Mouse (Mus musculus) bone marrow macrophage, adult 2 months (primary cell): Measurements from ENCODE around the gene Vkorc1l1. TPM values are rescaled to one million over a fixed set of nuclear protein-coding genes. Genes with fewer than 3 reads are reported as not detected.

Experiments
- H3K27ac ChIP-seq: 2 replicates; pipeline ENCODE4 v1.5.1; 2012; ENCODE audit warnings: low read depth, low read length; ENCODE audit not compliant: insufficient read depth
- H3K4me1 ChIP-seq: 2 replicates; pipeline ENCODE4 v1.6.1; 2012; ENCODE audit warnings: low read length; ENCODE audit not compliant: control insufficient read depth, insufficient read depth
- H3K4me3 ChIP-seq: 2 replicates; pipeline ENCODE4 v1.5.1; 2012; ENCODE audit warnings: mild to moderate bottlenecking, low read length, moderate library complexity; ENCODE audit not compliant: insufficient read depth
- CTCF ChIP-seq: IDR thresholded peaks from 2 replicates; pipeline ENCODE4 v1.5.1; 2012; ENCODE audit warnings: low read depth, mild to moderate bottlenecking, low read length, moderate library complexity
- POLR2A ChIP-seq: IDR thresholded peaks from 2 replicates; pipeline ENCODE4 v1.6.1; 2012; ENCODE audit warnings: mild to moderate bottlenecking, low read depth, low read length, borderline replicate concordance
- polyA plus RNA-seq: library from polyadenylated mRNA; stranded (reverse); fragments of >200 nt; gene quantifications from 2 replicates; pipeline ENCODE4 v1.2.4, GENCODE M21; 2012; ENCODE audit not compliant: missing spikeins, insufficient read depth, insufficient read length

Gene Vkorc1l1
- polyA plus RNA-seq, 1 experiment: 17.7 TPM

DNA sequence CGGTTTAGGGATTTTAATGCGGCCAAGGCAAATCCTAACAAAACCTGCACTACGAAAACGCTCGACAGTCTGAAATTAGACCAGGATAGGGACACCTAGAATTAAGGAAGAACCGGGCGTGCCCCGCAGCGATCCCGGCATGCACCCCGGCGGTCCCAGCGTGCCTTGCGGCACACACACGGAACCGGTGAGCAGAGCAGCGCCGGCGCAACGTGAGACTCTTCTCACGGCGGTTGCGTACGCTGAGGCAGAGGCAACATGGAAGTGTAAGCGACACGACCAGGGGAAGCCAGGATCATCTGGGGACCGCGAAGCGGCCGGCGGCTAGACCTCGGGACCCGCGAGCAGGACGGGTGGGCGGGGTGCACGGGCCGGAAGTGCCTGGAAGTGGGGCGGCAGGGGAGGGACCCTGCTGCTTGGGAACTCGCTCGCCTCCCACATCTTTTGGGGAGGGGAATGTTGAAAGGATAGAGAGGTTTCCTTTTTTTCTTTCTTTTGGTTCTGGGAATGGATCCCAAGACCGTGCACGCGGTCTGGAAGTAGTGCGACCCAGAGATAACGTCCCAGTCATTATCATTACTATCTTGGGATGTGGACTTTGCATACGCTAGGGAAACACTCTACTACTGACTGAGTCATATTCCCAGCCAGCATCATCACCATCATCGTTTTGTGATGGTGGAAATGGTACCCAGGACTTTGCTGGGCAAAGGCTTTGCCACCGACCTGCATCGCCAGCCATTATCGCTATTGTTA lies 87.5 kb downstream of the Vkorc1l1 start, which contains the start of the genes Asl and Crcp:
Gene Asl (minus strand): TSS at position 106 of the 756 bp plus-strand sequence.
Gene Crcp (plus strand): TSS at position 149 of the 756 bp plus-strand sequence.
- Histone ChIP-seq H3K4me1 (peaks cover 25% of the 10 kb centered on the region), H3K4me3 (peak within 1 kb of the TSS; percentile 81), H3K27ac (peak within 1 kb of the TSS; percentile 86)
- TF ChIP-seq CTCF (no peak), POLR2A (no peak)

- no peak overlapping the region for H3K27ac ChIP-seq
Measured at GRCm38 (mm10) chr5:130031410-130032390, 89.9 kb downstream of the Vkorc1l1 start.

DNA sequence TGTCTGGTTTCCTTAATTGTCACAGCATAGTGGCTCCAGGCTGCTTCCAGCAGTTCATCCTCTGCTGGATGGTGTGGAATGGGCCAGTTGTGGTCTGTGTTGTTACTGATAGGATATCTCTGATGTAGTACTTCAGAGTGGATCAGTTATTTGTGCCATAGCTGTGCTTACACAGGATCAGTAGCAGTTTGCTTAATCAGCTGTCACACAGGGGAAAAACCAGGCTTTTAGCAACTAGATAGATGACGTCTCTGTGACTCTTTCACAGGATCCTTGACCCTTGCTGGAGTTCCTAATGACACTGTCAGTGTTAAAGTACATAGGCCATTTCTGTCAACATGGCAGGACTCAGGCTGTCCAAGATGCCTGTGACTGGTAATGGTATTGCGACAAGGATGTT lies 92.1 kb downstream of the Vkorc1l1 start:
- no peak for TF ChIP-seq POLR2A
- no peak for TF ChIP-seq CTCF
- H3K27ac ChIP-seq: no peak overlapping the region
- no peak overlapping the region for H3K4me3 ChIP-seq
- peaks cover 24% of the 10 kb centered on the region for H3K4me1 ChIP-seq

More at GRCm38 (mm10) chr5:130031410-130032390, 89.9 kb downstream of the Vkorc1l1 start:
- TF ChIP-seq POLR2A: no peak
- Histone ChIP-seq H3K4me3 (no peak overlapping the region), H3K4me1 (peaks cover 25% of the 10 kb centered on the region)

Other genes with a start within 250 kb of the Vkorc1l1 start
- not detected in 2 replicates for gene Sept14, start 233.5 kb upstream of the Vkorc1l1 start, polyA plus RNA-seq
- 72.2 and 75.6 TPM in 2 replicates for gene Mrps17, start 226.5 kb upstream of the Vkorc1l1 start, polyA plus RNA-seq
- gene Nipsnap2, start 216.9 kb upstream of the Vkorc1l1 start, polyA plus RNA-seq: 42.7 and 46.1 TPM in 2 replicates
- 7.5 and 7.9 TPM in 2 replicates for gene Psph, start 154.5 kb upstream of the Vkorc1l1 start, polyA plus RNA-seq
- 15.4 and 20.5 TPM in 2 replicates for gene Sumf2, start 95.0 kb upstream of the Vkorc1l1 start, polyA plus RNA-seq
- 253 and 308 TPM in 2 replicates for gene Chchd2, start 54.5 kb upstream of the Vkorc1l1 start, polyA plus RNA-seq
- gene Zbed5, start 46.2 kb upstream of the Vkorc1l1 start, polyA plus RNA-seq: 0.95 TPM in 1 of 2 replicates, not detected in the other
- 0.29 and 0.51 TPM in 2 replicates for gene Phkg1, start 43.4 kb upstream of the Vkorc1l1 start, polyA plus RNA-seq
- 2.9 and 4.5 TPM in 2 replicates for gene Nupr1l, start 33.4 kb upstream of the Vkorc1l1 start, polyA plus RNA-seq
- 340 and 349 TPM in 2 replicates for gene Gusb, start 61.1 kb downstream of the Vkorc1l1 start, polyA plus RNA-seq
- gene Asl, start 87.3 kb downstream of the Vkorc1l1 start, polyA plus RNA-seq: 72.7 and 80.7 TPM in 2 replicates
- gene Crcp, start 87.3 kb downstream of the Vkorc1l1 start, polyA plus RNA-seq: 30.1 and 31.5 TPM in 2 replicates
- gene Tpst1, start 131.4 kb downstream of the Vkorc1l1 start, polyA plus RNA-seq: 14.7 and 15.5 TPM in 2 replicates
- 4.8 and 5.8 TPM in 2 replicates for gene Kctd7, start 202.9 kb downstream of the Vkorc1l1 start, polyA plus RNA-seq
- gene Rabgef1, start 229.8 kb downstream of the Vkorc1l1 start, polyA plus RNA-seq: 22.3 and 25.4 TPM in 2 replicates